Mouse (Mus musculus): ENCODE results near the gene Crtc1. TPM values are rescaled to one million over a fixed set of nuclear protein-coding genes. Genes with fewer than 3 reads are reported as not detected.

Gene Crtc1
- 53.4 and 56.3 TPM in 2 replicates for polyA plus RNA-seq (2015; fragmentation: Nextera tagmentation; extraction: Ambion mirVana)

DNA sequence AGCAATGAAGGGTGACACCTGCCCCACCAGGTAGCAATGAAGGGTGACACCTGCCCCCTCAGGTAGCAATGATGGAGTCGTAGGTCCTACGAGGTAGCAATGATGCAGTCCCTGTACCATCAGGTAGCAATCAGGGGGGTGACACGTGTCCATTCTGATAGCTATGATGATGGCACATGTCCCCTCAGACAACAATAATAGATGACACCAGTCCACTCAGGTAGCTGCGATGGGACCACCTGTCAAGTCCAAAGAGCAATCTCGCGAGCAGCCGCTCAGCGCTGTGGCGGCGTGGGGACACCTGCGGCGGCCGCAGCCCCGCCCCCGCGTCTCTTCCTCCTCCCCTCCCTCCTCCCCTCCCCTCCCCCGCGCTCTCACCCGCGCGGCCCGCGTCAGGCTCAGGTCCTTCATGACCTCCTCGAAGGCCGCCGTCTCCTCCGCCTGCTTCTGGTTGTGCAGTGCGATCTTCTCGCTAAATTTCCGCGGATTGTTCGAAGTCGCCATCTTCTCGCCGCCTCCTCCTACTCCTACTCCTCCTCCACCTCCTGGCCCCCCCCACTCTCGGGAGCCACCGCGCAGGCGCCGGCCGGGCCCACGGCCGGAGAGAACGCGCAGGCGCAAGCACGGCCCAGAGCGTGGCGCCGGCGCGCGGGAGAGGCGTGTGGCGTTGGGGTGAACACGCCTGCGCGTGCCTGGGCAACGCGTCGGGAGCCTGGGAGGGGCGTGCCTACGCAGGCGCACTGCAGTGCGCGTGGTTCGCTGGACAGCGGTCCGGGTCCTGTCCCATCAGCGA is at the start of gene Crtc1:
Gene Crtc1, minus strand, starts transcription at position 525 of the 793 bp plus-strand sequence.
- Histone ChIP-seq H3K4me1 (ENCODE audit: control insufficient read depth, insufficient read depth, low read length) (peaks cover 20% of the 10 kb centered on the region), H3K36me3 (ENCODE audit: control insufficient read depth, insufficient read depth, low read length) (no peaks in the 10 kb centered on the region), H3K9me3 (replicated peaks; ENCODE audit: control insufficient read depth, low read length, poor library complexity, severe bottlenecking) (no peaks in the 10 kb centered on the region), H3K27ac (ENCODE audit: low read length) (peak within 1 kb of the TSS; percentile 90), H3K9ac (ENCODE audit: low read depth, low read length) (peak within 1 kb of the TSS; percentile 79), H3K4me3 (ENCODE audit: low read depth, low read length) (peak within 1 kb of the TSS; percentile 70), H3K4me2 (ENCODE audit: low read length) (peak within 1 kb of the TSS; percentile 87), H3K27me3 (ENCODE audit: control insufficient read depth, insufficient read depth, low read depth, low read length) (no peaks in the 10 kb centered on the region)
- ATAC-seq: peak; percentile 97
- WGBS: 1% methylated on average over 52 of the region's 70 CpGs

DNA sequence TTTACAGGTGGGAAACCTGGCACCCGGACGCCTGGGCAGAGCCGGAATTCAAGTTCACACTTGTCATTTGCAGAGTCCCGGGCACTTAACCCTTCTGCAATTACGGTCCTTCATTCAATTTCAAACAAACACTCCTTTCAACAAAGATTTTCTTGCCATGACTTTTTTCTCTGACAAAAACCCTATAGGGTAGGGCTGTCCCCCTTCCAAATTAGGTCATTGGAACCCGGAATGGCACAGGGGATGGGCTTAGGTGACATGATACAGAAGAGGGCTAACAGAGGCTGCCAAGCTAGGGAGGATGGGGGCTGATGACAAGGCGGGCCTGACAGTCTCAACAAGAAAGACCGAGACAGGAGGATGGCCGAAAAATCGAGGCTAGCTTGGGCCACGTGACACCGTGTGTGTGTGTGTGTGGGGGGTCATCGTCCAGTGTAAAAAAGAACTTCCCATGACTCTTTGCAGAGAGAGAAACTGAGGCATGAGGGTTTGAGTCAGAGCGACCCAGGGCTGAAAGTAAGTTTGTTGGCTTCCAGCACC is 49.6 kb upstream of the Crtc1 start:
- WGBS: 2% methylated on average over 14 of the region's 14 CpGs
- H3K27ac ChIP-seq (ENCODE audit: low read length): no peak overlapping the region
- H3K9ac ChIP-seq (ENCODE audit: low read depth, low read length): 0 out of 2 replicates have a peak overlapping the region, but pooled peaks have one; percentile 11
- H3K4me3 ChIP-seq (ENCODE audit: low read depth, low read length): no peak overlapping the region; the same call in 1 of the 2 replicates
- peak overlapping the region; percentile 20 for H3K4me2 ChIP-seq (ENCODE audit: low read length)
- peaks cover 2% of the 10 kb centered on the region; the same call in 1 of the 2 replicates for H3K36me3 ChIP-seq (ENCODE audit: control insufficient read depth, insufficient read depth, low read length)
- no peak for ATAC-seq
- H3K4me1 ChIP-seq (ENCODE audit: control insufficient read depth, insufficient read depth, low read length): peaks cover 42% of the 10 kb centered on the region
- H3K27me3 ChIP-seq (ENCODE audit: control insufficient read depth, insufficient read depth, low read depth, low read length): peaks cover 63% of the 10 kb centered on the region
- no peaks in the 10 kb centered on the region for H3K9me3 ChIP-seq (replicated peaks; ENCODE audit: control insufficient read depth, low read length, poor library complexity, severe bottlenecking)

DNA sequence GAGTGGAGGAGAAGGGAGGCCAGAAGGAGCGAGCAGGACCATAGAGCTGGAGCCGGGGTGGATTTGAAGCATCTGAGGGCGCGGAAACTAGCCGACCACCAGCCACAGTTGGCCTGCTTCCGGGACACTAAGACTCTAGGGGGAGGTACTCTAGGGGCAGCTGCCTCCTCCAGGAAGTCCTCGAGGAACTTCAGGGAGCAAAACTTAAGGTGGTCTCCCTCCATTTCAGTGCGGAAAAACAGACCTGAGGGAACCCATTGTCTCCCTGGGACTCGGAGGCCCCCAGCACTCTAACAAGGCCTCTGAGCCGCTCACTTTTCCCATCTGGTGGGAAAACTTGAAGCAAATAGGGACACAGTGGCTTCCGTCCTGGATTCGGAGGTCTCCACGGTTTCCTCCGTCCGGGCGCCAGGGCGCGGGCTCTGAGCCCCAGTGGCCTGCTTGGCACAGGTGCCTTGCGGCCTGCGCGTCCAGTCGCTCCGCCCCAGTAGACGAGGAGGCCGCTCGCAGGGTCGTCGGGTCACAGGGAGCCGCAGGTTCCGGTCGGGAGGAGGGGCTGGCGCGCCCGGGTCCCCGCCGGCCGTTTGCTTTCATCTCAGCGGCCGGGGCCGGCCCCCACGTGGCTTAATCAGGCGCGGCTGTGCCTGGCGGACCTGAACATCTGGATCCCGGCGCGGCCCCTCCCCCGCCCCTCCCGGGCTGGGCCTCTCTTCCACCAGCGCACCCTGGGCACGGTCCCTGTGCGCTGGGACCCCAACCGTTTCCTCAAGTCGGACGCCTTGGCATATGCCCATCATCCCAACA is 48.8 kb upstream of the Crtc1 start:
- Histone ChIP-seq H3K4me1 (ENCODE audit: control insufficient read depth, insufficient read depth, low read length) (peaks cover 34% of the 10 kb centered on the region), H3K9me3 (replicated peaks; ENCODE audit: control insufficient read depth, low read length, poor library complexity, severe bottlenecking) (no peaks in the 10 kb centered on the region), H3K27me3 (ENCODE audit: control insufficient read depth, insufficient read depth, low read depth, low read length) (peaks cover 56% of the 10 kb centered on the region), H3K4me2 (ENCODE audit: low read length) (peak overlapping the region; percentile 83), H3K4me3 (ENCODE audit: low read depth, low read length) (peak overlapping the region; percentile 67), H3K9ac (ENCODE audit: low read depth, low read length) (peak overlapping the region; percentile 53), H3K27ac (ENCODE audit: low read length) (no peak overlapping the region), H3K36me3 (ENCODE audit: control insufficient read depth, insufficient read depth, low read length) (peaks cover 2% of the 10 kb centered on the region; the same call in 1 of the 2 replicates)
- 2% methylated on average over 54 of the region's 55 CpGs for WGBS
- no peak for ATAC-seq

DNA sequence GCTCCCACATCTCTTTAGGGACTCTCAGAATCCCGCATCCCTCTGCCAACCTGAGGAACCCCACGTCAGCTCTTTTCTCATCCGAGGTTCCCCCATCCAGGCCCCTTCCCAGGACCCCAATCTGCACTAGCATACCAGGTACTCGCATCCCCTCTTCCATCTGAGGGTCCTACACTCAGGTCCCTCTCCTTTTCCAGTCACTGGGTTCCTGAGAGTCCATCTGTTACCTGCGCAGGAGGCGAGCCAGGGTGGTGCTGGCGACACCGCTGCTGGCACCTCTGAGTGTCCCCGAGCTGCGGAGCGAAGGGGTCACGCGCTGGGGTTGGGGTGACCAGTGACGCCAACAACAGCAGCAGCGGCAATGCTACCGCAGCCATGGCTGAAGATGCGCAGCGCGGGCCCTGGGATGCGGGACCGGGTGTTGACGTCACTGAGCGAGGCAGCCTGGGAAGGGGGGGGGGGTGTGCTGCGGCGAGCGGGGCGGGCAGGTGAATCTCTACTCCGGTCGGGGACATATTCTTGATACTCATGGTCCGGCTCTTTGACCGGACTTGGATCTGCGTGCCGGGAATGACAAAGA is 47.7 kb upstream of the Crtc1 start, which contains the start of gene Tmem59l:
Gene Tmem59l, minus strand, starts transcription at position 418 of the 580 bp plus-strand sequence.
- peaks cover 49% of the 10 kb centered on the region for H3K27me3 ChIP-seq (ENCODE audit: control insufficient read depth, insufficient read depth, low read depth, low read length)
- peaks cover 26% of the 10 kb centered on the region for H3K4me1 ChIP-seq (ENCODE audit: control insufficient read depth, insufficient read depth, low read length)
- peak; percentile 84 for ATAC-seq
- H3K4me3 ChIP-seq (ENCODE audit: low read depth, low read length): peak within 1 kb of the TSS; percentile 67
- H3K4me2 ChIP-seq (ENCODE audit: low read length): peak within 1 kb of the TSS; percentile 83
- H3K9ac ChIP-seq (ENCODE audit: low read depth, low read length): peak within 1 kb of the TSS; percentile 90
- 4% methylated on average over 33 of the region's 33 CpGs for WGBS
- no peaks in the 10 kb centered on the region for H3K9me3 ChIP-seq (replicated peaks; ENCODE audit: control insufficient read depth, low read length, poor library complexity, severe bottlenecking)
- H3K36me3 ChIP-seq (ENCODE audit: control insufficient read depth, insufficient read depth, low read length): peaks cover 2% of the 10 kb centered on the region; the same call in 1 of the 2 replicates
- H3K27ac ChIP-seq (ENCODE audit: low read length): peak within 1 kb of the TSS; percentile 43; the same call in 1 of the 2 replicates

DNA sequence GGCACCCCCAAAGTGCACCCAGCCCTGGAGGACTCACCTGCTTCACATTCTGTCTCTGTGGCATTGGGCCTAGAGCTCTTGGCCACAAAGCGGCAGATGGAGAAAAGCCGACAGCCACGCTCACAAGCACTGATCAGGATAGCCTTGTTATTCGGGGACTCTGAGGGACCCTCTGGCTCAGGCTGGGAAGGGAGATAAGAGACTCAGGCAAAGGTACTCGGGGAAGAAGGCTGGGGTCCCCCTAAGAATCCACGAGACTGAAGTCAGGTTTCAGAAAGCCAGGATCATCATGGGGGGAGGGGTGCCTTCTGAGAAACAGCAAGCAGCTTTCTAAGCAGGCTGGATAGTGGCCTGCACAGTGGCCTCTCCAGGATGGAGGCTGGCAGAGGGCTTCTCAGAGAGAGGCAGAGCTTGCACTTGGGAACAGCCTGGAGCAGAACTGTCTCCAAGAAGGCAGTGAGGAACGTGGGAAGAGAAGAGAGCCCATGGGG is 46.9 kb upstream of the Crtc1 start:
- H3K9me3 ChIP-seq (replicated peaks; ENCODE audit: control insufficient read depth, low read length, poor library complexity, severe bottlenecking): no peaks in the 10 kb centered on the region
- peak overlapping the region; percentile 90 for H3K9ac ChIP-seq (ENCODE audit: low read depth, low read length)
- peaks cover 2% of the 10 kb centered on the region; the same call in 1 of the 2 replicates for H3K36me3 ChIP-seq (ENCODE audit: control insufficient read depth, insufficient read depth, low read length)
- H3K27ac ChIP-seq (ENCODE audit: low read length): no peak overlapping the region
- peaks cover 26% of the 10 kb centered on the region for H3K4me1 ChIP-seq (ENCODE audit: control insufficient read depth, insufficient read depth, low read length)
- WGBS: 36% methylated on average over 7 of the region's 7 CpGs
- peak overlapping the region; percentile 67 for H3K4me3 ChIP-seq (ENCODE audit: low read depth, low read length)
- no peak for ATAC-seq
- peak overlapping the region; percentile 83 for H3K4me2 ChIP-seq (ENCODE audit: low read length)
- peaks cover 41% of the 10 kb centered on the region for H3K27me3 ChIP-seq (ENCODE audit: control insufficient read depth, insufficient read depth, low read depth, low read length)

DNA sequence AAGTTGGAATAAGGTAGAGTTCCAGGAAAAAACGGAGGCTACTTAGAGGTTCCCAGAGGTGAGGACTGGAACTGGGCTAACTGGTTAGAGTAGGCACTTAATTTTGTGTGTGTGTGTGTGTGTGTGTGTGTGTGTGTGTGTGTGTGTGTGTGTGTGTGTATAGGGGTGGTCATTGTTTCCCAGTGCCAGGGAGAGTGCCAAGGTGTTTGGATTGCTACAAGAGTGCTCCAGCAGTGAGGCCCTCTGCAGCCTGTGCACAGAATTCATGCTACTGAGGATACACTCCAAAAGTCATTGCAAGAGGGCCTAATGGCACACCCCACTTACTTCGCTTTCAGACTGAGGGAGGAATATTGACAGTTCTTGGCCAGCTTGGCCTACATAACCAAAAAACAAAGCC is 43.6 kb upstream of the Crtc1 start:
- peaks cover 10% of the 10 kb centered on the region for H3K4me1 ChIP-seq (ENCODE audit: control insufficient read depth, insufficient read depth, low read length)
- H3K27ac ChIP-seq (ENCODE audit: low read length): no peak overlapping the region
- no peak overlapping the region for H3K4me3 ChIP-seq (ENCODE audit: low read depth, low read length)
- peaks cover 26% of the 10 kb centered on the region for H3K27me3 ChIP-seq (ENCODE audit: control insufficient read depth, insufficient read depth, low read depth, low read length)
- no peak overlapping the region for H3K4me2 ChIP-seq (ENCODE audit: low read length)
- H3K36me3 ChIP-seq (ENCODE audit: control insufficient read depth, insufficient read depth, low read length): peaks cover 2% of the 10 kb centered on the region; the same call in 1 of the 2 replicates
- H3K9ac ChIP-seq (ENCODE audit: low read depth, low read length): no peak overlapping the region
- H3K9me3 ChIP-seq (replicated peaks; ENCODE audit: control insufficient read depth, low read length, poor library complexity, severe bottlenecking): no peaks in the 10 kb centered on the region
- WGBS: 65% methylated on average over 2 of the region's 2 CpGs
- ATAC-seq: no peak

DNA sequence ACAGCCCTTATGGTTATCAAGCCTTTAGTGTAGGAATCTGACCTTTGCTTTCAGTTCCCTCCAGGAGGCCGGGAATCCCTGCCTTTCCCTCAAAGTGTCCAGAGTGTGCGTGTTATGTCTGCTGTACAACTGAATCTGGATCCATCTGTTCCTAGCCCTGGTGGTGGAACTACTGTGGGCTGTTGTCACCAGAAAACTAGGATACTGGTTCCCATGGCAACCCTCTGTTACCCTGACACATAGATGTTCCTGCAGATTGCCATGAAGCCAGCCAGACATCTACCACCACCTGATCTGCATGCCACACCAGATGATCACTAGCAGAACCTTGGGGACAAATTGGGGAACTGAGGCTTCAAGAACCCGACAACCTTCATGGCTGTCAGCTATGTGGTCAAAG is 42.5 kb upstream of the Crtc1 start:
- ATAC-seq: no peak
- Histone ChIP-seq H3K9me3 (replicated peaks; ENCODE audit: control insufficient read depth, low read length, poor library complexity, severe bottlenecking) (no peaks in the 10 kb centered on the region), H3K9ac (ENCODE audit: low read depth, low read length) (no peak overlapping the region), H3K27me3 (ENCODE audit: control insufficient read depth, insufficient read depth, low read depth, low read length) (peaks cover 26% of the 10 kb centered on the region), H3K4me3 (ENCODE audit: low read depth, low read length) (no peak overlapping the region), H3K27ac (ENCODE audit: low read length) (no peak overlapping the region), H3K4me1 (ENCODE audit: control insufficient read depth, insufficient read depth, low read length) (peaks cover 14% of the 10 kb centered on the region), H3K4me2 (ENCODE audit: low read length) (no peak overlapping the region), H3K36me3 (ENCODE audit: control insufficient read depth, insufficient read depth, low read length) (peaks cover 2% of the 10 kb centered on the region; the same call in 1 of the 2 replicates)
- WGBS: 89% methylated on average over 3 of the region's 3 CpGs

DNA sequence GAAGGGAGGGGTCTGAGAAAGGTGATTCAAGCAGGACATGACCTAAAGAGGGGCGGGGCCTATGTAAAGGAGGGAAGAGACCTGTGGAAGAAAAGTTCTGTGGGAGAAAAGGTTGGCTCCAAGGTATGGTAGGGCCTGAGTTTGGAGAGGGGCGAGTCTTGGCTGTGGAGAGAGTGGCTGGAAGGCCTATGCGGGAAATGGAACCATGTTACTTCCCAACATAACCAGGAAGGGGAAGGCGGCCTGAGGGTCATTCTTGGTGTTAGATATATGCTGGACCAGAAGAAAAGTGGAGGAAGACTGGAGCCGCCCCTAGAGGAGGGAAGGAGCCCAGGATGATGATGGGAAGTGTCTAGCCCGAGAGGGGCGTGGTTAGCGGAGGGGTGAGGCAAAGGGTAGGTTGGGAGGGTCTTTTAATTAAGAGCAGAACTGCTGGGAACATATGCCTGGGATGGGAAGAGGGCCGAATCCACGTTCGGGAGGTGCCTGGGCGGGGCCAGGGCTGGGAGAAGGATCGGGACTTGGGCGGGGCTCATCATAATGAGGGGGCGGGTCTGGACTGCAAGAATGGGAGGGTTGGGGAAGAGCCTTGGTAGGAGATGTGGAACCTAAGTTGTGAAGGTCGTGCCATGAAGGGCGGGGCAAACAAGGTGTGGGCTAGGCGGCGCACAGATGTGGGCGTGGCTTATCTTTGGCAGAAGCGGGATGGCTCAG is 38.0 kb upstream of the Crtc1 start:
- Histone ChIP-seq H3K4me2 (ENCODE audit: low read length) (peak overlapping the region; percentile 79), H3K4me3 (ENCODE audit: low read depth, low read length) (peak overlapping the region; percentile 91), H3K9ac (ENCODE audit: low read depth, low read length) (peak overlapping the region; percentile 97), H3K27ac (ENCODE audit: low read length) (no peak overlapping the region), H3K27me3 (ENCODE audit: control insufficient read depth, insufficient read depth, low read depth, low read length) (peaks cover 9% of the 10 kb centered on the region; the same call in 1 of the 2 replicates), H3K4me1 (ENCODE audit: control insufficient read depth, insufficient read depth, low read length) (peaks cover 23% of the 10 kb centered on the region), H3K36me3 (ENCODE audit: control insufficient read depth, insufficient read depth, low read length) (no peaks in the 10 kb centered on the region), H3K9me3 (replicated peaks; ENCODE audit: control insufficient read depth, low read length, poor library complexity, severe bottlenecking) (no peaks in the 10 kb centered on the region)
- ATAC-seq: peak; percentile 46
- 2% methylated on average over 21 of the region's 21 CpGs for WGBS
